Mouse (Mus musculus) thymus, postnatal 14 days (tissue): Measurements from ENCODE around the gene Rabac1.
A peak's percentile ranks its signal among the peaks of the same experiment; 100 is the strongest.

ENCODE experiments used
- DNase-seq: peaks from one replicate; pipeline ENCODE4 v3.0.0; 2021

Gene Rabac1

DNA sequence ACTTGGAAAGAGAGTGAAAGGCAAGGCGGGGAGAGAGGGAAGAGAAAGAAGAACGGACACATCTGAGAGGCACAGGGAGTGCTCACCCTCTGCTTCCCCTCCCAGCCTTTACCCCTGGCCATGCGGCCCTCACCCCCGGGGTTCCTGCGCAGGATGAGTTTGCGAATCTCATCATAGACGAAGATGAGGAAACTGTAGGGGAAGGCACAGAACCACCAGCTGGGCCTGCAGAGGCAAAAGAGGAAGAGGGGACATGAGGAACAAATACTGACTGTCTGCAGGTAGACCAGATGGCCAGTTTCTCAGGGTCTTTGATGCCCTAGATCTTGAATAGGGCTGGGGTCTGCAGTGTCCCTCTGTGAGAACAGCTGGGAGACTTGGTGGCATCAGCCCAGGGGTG, 6.2 kb upstream of the Rabac1 start:
- no peak for DNase-seq

DNA sequence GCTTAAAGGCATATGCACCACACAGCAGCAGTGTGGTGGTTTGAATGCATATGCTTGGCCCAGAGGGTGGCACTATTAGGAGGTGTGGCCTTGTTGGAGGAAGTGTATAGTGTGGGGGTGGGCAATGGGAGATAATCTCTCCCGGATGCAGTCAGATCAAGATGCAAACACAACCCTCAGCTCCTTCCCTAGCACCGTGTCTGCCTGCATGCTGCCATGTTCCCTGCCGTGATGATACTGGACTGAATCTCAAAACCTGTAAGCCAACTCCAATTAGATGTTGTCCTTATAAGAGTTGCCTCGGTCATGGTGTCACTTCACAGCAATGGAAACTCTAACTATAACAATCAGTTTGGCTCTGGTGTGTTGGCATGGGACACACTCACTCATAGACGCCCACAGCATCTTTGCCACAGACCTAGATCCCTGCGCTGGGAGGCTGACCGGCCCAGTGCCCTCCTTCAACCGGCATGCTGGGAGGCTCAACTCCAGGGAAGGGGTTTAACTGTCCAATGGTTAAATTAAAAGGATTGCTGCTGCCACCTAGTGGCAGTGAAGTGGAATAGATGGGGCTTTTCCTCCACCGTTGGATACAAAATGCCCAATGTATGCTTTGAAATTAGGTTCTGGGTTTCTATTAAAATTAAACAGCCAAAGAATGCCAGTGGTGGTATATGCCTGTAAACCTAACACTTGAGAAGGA, 2.5 kb upstream of the Rabac1 start:
- DNase-seq, result peak; percentile 47

DNA sequence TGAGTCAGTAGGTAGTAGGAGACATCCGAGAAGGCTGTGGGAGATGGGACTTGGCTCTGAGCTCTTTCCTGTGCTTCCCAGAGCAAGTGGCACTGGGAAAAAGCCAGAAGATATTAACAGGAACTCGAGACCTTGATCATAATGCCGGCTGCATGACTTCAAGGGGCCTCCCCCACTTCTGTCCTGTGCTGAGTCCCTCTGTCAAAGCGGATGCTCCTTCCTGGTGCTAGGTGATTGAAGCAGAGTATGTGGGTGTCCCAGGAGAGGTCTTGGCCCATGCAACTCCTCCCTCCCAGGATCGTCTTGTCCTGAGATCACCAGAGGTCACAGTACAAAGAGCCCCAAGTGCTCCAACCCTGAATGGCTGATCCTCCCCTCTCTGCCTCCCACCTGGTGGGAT, 1.3 kb upstream of the Rabac1 start:
- DNase-seq, result no peak

DNA sequence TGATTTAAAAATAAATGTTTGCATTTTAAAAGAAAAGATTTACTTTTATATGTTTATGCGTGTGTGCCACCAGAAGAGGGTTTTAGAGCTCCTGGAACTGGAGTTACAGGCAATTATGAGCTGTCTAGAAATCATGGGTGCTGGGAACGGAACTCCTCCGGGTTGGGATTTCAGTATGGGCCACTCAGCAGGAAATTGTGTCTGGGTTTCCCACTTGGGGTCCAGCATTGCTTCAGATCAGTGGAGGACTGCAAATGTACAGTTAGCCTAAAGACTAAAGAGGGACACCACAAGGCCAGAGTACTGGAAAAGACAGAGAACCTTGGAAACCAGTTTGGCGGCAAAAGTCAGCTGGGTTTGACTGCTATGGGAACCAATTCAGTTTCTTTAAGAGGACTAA, 654 bp upstream of the Rabac1 start:
- no peak for DNase-seq

DNA sequence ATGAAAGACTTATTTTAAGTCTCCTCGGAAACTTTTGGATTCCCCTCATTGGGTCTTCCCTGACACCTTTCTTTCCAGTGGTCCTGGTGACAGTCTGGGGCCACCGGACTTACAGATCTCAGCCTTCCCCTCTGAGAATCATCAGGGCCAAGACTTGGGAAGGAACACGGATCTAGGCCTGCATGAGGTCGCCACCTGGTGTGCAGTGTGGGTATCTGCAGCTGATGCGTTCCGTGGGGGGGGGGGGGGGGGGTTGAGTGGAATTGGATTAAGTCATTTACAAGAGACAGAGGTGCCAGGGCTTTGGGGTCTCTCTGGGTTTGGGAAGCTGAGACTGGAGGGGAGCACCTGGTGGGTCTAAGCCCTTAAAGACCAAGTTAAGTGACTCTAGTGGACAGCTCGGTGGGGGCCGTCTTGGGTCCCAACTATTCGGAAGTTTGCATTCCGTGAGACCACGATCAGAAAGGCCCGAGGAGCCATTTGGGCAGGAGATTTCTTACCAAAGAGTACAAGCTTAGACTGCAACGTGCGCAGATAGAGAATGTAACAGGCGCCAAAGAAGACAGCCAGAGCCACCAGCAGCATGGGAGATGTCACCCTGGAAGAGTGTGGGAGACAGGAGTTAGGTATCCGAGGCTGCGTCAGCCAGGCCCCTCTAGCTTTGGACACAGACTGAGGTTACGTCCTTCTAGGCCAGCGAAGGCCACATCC, 1.1 kb downstream of the Rabac1 start:
- DNase-seq, result peak; percentile 50

DNA sequence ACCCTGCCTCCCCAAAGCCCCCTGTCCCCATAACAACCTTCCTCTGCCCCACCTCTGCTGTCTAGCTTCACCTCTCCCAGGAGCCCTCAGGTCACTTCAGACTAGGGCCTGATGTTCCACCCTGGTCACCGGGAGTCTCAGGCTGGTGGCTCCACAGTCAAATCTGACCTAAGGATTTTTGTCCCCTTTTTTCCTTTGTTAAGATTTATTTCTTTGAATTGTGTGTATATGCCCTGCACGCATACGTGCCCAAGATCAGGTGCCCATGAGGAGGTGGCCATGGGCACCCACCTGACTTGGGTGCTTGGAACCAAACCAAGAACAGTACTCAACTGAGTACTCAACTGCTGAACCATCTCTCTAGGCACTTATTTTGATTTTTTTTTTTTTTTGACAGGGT, 2.2 kb downstream of the Rabac1 start:
- no peak for DNase-seq

DNA sequence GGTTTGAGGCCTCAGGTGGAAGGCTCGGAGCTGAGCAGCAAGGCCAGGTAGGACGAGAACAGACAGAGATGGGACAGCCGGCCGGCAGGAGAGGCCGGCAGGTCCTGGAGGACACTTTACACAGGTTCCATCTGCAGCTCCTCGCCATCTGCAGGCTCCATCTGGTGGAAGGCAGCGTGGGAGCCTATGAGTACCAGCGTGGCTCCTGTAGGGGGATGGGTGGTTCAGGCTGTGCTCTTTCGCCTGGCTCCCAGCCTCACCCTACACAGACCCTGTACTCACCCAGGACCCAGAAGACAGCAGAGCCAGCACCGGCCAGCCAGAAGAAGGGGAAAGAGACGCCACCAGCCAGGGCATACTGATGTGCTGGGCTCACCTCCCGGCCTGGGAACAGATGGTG, 2.7 kb downstream of the Rabac1 start:
- DNase-seq, result no peak

DNA sequence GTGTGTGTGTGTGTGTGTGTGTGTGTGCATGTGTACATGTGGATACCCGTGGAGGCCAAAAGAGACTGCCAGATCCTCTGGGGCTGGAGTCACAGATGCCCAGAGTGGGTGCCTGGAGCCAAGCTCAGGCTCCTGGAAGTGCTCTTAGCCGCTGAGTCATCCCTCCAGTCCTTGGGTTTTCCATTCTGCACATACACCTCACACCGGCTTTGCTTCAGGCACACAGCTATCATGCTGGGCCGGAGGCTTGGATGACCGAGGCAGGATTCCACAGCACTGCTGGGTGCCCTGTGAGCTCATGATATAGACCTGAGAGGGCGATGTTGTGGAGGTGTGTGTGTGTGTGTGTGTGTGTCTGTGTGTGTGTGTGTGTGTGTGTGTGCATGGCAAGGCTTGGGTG, 4.1 kb downstream of the Rabac1 start:
- no peak for DNase-seq

DNA sequence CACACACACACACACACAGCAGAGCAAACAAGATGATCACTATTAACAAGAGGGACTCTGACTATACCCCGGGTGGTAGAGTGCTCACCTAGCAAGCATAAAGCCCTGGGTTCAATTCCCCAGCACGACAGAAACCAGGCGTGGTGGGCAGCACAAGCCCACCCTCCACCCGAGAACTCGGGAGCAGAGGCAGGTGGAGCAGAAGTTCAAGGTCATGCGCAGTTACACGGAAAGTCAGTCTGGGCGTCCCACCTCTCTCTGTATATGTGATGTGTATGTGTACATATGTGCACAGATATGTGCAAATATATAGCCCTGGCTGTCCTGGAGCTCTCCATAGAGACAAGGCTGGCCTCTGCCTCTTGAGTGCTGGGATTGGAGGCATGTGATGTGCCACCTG, 4.6 kb downstream of the Rabac1 start:
- DNase-seq, result no peak

DNA sequence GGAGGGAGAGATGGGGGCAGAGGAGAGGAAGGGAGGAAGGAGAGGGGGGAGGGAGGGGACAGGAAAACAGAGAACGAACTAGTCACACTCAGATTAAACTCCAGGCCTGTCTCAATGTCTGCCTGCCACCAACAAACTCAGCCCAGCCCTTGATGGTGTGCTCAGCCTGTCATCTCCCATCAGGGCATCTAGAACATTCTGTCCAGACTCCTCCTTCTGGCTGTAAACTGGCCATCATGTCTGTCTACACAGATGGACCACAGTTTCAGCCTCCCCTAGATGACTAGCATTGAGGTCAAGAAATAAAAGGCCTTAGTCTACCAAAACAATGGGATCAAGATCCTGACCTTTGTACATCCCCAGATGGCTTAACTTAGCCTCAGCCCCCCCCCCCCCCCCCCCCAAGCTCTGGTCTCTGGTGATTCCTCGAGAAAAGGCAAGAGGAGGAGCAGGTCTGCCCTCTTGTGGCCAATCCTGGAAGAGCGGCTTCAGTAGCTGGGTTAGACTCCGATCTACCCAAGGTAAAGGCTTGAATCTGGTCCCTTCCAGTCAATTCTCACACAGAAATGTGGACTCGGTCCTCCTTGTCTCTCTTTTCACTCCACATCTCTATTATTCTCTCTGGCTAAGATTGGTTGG, 7.5 kb downstream of the Rabac1 start:
- peak; percentile 85 for DNase-seq

DNA sequence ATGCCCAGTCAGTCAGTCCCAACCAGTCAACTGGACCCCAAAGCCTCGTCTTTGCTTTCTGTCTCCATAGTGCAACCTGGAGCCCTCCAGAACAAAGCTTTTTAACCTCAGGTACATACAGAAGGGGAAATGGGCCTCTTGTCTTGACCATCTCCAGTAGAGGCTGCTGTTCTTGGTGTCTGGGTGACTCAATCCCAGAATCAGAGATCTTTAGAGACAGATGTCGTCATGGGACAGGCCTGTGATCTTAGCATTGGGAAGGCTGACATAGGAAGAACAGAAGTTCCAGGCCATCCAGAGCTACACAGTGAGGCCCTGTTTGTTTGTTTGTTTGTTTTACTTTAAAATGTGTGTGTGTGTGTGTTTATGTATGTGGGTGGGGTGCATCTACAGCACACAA, 8.3 kb downstream of the Rabac1 start:
- no peak for DNase-seq

DNA sequence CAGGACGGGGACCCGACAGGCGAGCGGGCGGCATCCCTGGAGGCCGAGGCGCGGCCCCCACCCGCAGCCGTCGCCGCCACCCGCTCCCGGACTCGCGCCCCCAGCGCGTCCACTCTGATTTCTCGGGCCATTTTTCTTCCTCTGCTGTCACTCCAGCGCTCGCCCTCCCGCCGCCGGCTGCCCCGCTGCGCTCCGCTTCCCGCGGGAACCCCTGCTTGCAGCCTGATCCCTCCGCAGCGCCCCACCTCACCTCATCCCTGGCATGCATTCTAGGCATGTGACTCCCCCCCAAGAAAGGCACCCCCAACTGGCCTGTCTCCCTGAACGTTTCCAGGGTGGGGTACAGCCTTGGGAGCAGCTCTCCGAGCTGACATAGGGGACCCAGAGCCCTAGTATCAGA, 17.3 kb downstream of the Rabac1 start:
- peak; percentile 24 for DNase-seq

DNA sequence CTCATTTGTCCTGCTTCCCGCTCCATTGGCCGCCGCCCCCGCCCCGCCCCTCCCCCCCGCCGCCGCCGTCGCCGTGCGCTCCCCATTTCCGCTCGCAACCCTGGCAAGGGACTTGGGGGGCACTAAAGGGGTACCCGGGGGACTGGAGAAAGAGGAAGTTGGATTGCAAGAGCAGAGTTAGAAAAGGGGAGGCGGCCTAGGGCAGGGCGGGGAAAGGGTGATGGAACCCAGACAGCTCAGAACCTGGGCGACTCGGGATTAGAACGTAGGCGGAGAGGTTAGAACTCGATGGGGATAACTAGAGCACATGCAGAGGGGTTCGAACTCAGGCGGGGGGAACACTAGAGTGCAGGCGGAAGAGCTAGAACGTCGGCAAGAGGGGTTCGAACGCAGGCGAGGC, 18.1 kb downstream of the Rabac1 start:
- DNase-seq, result peak; percentile 81

DNA sequence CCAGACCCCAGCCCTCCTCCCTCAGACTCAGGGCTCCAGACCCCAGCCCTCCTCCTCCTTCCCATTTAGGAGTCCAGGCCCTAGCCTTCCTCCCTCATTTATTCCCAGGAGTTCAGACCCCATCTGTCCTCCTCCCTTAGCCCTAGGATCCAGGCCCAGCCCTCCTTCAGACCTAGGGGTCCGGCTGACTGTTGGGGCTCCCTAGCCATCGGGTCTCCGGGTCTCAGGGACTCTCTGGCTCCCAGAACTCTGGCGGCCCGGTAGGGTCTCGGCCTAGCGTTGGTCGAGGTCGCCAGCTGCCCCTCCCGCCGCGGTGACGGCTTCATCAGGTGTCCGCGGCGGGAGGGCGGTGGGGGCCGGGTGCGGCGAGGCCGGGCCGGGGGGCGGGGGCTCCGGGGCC, 18.6 kb downstream of the Rabac1 start:
- no peak for DNase-seq

DNA sequence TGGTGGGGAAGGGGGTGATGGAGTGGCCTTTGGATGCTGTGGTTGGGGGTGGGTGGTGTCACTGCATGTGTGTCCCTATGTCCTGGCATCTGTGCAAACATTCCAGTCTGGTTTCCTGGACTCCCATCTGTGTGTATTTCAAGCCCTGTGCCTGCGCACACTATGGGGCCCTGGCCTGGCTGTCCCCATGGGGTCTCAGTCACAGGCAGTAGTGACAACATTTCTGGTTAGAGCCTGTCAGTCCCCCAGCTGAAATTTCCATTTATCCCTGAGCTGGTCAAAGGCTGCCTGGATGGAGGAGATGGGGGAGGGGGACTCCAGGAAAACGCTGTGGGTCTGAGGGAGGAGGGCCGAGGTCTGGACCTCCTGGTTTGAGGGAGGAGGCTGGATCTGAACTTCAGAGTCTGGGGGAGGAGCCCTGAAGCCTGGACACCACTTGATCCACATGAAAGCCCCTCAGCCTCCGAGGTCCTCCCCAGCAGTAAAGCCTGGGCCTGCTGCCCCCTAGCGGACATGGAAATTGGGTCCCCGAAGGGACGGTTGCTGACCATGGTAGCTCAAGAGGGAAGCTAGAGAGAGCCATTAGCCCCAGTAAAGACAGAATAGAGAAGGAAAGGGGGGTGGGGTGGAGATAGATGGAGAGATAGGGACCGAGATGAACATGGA, 22.5 kb downstream of the Rabac1 start:
- DNase-seq, result peak; percentile 85

DNA sequence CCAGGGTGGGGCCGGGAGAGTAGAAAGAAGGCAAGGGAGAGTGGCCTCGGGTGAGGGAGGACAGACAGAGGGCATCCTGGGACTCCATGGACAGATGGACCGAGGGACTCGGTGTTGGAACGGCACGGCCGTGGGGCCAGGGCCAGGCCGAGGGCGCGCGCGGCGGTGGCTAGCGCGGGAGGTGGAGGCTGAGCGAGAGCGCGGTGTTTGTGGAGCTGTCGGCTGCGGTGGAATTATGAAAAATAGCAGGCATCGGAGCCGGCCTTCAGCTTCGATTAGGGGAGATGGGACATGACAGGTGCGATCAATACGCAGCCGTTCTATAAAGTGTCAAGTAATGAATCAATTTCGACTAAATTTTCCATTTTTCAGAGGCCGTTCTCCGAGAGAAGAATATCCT, 23.8 kb downstream of the Rabac1 start:
- no peak for DNase-seq

DNA sequence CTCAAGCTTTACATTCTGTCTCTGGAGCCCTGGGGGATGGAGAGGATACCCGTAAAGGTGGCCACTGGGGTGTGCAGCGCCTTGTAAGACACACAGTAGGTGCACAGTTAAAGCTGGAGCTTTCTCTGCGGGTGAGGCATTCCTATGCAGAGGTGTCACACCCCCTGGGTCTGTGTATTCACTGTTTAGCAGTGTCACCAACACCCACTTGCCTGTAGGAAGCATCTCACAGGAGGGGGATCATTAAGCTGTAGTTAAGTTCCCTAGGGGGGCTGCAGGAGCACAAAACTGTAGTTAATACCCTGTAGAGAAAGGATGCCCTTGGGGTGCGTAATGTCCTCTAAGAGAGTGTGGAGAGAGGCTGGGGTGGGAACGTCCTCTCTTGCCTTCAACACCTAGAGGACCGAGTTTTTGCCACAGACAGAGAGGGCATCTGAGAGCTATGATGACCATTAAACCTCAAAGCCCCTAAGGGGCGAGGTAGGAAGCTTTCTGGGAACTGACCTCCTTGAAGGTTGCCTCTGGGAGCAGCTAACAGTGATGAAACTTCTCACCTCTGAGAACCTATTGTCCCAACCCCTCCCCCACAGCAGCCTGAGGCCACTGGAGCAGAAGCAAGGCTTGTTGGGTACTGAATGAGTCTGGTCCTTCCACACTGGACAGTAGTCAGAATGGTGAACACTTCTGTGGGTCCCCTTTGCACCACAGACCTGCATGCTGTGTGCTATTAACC, 25.1 kb downstream of the Rabac1 start:
- DNase-seq, result no peak

DNA sequence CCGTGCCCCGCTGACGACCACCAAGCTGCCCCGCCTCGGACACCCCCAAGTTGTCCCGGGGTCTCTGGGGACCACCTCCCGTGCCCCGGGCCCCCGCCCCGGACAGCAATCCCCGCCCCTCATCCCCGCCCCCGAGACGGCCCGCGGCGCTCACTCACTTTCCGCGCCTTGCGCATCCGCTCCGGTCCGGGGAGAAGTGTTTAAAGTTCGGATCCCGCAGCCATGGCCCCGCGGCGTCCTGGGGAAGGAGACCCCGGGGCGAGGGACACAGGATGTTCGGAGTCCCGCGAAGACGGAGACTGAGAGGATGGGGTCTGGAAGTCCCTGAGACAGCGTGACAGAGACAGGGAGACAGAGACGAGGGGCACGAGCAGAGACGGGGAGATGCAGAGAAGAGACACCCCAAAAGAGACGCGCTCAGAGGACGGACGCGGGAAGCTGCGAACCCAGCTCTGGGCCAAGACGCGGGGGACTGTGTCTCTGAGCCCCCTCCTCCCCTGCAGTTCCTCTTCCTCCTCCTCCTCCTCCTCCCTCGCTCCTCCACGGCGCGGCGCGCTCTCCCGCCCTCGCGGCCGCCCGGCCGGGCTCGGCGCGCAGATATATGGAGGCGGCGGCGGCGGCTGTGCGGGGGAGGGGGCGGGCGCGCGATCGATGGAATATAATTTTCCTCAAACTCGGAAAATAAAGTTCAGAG, 28.1 kb downstream of the Rabac1 start, which contains the start of gene Gm4881:
TSS of gene Gm4881 (minus strand) at position 238 of the 694 bp plus-strand sequence.
- no peak for DNase-seq

DNA sequence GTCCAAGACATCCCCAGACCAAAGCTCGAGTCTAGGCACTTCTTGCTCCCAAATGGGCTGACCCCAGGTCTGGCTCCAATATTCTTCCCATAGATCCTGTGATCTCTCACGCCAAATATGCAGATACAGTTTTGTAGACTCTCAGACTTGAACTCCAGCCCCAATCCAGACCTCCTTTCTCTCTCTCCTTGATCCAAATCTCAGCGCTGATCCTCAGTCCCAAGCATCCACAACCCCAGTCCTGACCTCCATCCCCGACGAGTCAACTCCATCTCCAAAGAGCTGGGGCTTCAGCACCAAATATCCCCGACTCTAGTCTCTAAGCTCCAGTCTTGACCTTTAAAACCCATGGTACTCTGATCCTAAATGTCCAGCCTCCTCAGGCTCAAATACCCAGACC, 28.9 kb downstream of the Rabac1 start:
- DNase-seq, result no peak

DNA sequence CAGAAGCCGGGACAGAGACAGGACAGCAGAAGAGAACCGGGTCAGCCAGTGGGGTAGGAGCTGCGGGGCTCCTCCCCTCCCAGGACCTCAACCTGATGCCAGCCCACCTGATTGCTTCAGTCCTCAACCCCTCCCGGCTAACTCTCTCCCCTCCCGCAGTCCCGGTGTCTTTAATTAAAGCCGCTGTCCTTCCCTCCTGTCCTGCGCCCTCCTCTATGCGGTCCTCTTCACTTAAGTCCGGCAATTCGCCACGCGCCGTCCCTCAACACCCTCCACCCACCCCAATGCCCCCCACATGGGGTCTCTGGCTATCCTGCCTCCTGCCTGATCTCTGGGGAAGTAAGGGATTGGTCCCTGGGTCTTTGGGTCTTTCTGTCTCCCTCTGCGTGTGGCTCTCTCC, 40.9 kb downstream of the Rabac1 start:
- DNase-seq, result no peak

DNA sequence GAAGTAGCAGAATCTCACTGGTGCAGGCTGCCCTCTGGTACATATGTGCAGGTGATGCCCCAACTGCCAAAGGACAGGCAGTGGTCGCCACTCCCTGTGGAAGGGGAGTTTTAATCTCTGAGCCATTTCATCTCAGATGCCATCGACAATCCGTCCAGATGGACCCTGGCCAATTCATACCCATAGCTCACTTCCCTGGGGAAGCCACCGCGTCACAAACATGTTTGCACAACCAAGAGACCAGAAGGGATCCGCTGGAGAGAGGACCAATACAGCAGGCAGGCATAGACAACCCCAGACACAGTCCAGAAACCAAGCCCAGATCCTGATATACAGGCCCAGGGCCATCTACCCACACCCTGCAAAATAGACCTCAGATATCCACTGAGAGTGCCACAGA, 42.1 kb downstream of the Rabac1 start:
- DNase-seq, result no peak
